Mouse (Mus musculus): ENCODE measurements at regions not wholly inside any gene's neighbourhood (a gene's known extent, or its start where the extent isn't known, plus 50 kb on each side); places are given as distances from the start of the nearest gene placed in this dataset.
"Not testable (repeated sequence)": the region's sequence is repeated elsewhere in the genome, so short reads cannot be mapped to it uniquely, and the experiment has no call there.

- Histone ChIP-seq H3K4me1 (ENCODE audit: control insufficient read depth, insufficient read depth, low read length) (no peaks in the 10 kb centered on the region), H3K27ac (ENCODE audit: insufficient read depth, low read length) (no peak overlapping the region), H3K27me3 (ENCODE audit: control insufficient read depth, insufficient read depth, low read length) (no peaks in the 10 kb centered on the region), H3K4me3 (replicated peaks; ENCODE audit: insufficient read depth, low read depth, low read length) (no peak overlapping the region)
- TF ChIP-seq POLR2A (IDR thresholded peaks at IDR 0.05; ENCODE audit: borderline replicate concordance, insufficient read depth, low read length) (no peak), CTCF (IDR thresholded peaks at IDR 0.05; ENCODE audit: borderline replicate concordance, insufficient read depth, low read depth, low read length) (no peak)
- WGBS: 72% methylated on average over 2 of the region's 2 CpGs
- DNase-seq: no peak
These were observed 148.3 kb upstream of the 1700008P02Rik start for GRCm38 (mm10) chr3:6768506-6768905.

GRCm38 (mm10) chr3:6768085-6768484, 147.8 kb upstream of the 1700008P02Rik start:
- not testable (repeated sequence) for H3K4me1 ChIP-seq (ENCODE audit: control insufficient read depth, insufficient read depth, low read length); H3K27me3 ChIP-seq (ENCODE audit: control insufficient read depth, insufficient read depth, low read length); H3K27ac ChIP-seq (ENCODE audit: insufficient read depth, low read length); H3K4me3 ChIP-seq (replicated peaks; ENCODE audit: insufficient read depth, low read depth, low read length); DNase-seq

GRCm38 (mm10) chr3:6759172-6759571, 138.9 kb upstream of the 1700008P02Rik start:
- WGBS: 2% methylated on average over 1 of the region's 1 CpGs
- DNase-seq: no peak
- no peak overlapping the region for H3K27ac ChIP-seq (ENCODE audit: insufficient read depth, low read length)
- no peak for TF ChIP-seq CTCF (IDR thresholded peaks at IDR 0.05; ENCODE audit: borderline replicate concordance, insufficient read depth, low read depth, low read length)
- TF ChIP-seq POLR2A (IDR thresholded peaks at IDR 0.05; ENCODE audit: borderline replicate concordance, insufficient read depth, low read length): no peak
- no peaks in the 10 kb centered on the region for H3K4me1 ChIP-seq (ENCODE audit: control insufficient read depth, insufficient read depth, low read length)
- no peak overlapping the region for H3K4me3 ChIP-seq (replicated peaks; ENCODE audit: insufficient read depth, low read depth, low read length)
- no peaks in the 10 kb centered on the region for H3K27me3 ChIP-seq (ENCODE audit: control insufficient read depth, insufficient read depth, low read length)

GRCm38 (mm10) chr3:6757562-6757961, 137.3 kb upstream of the 1700008P02Rik start:
- no peak for TF ChIP-seq POLR2A (IDR thresholded peaks at IDR 0.05; ENCODE audit: borderline replicate concordance, insufficient read depth, low read length)
- no peak for TF ChIP-seq CTCF (IDR thresholded peaks at IDR 0.05; ENCODE audit: borderline replicate concordance, insufficient read depth, low read depth, low read length)
- Histone ChIP-seq H3K4me1 (ENCODE audit: control insufficient read depth, insufficient read depth, low read length) (no peaks in the 10 kb centered on the region), H3K27ac (ENCODE audit: insufficient read depth, low read length) (no peak overlapping the region), H3K4me3 (replicated peaks; ENCODE audit: insufficient read depth, low read depth, low read length) (no peak overlapping the region), H3K27me3 (ENCODE audit: control insufficient read depth, insufficient read depth, low read length) (no peaks in the 10 kb centered on the region)
- no peak for DNase-seq

- WGBS: 83% methylated on average over 6 of the region's 6 CpGs
- H3K27me3 ChIP-seq (ENCODE audit: control insufficient read depth, insufficient read depth, low read length); H3K4me1 ChIP-seq (ENCODE audit: control insufficient read depth, insufficient read depth, low read length): not testable (repeated sequence)
These were observed 130.5 kb upstream of the 1700008P02Rik start for GRCm38 (mm10) chr3:6750746-6751145.

GRCm38 (mm10) chr3:6731372-6732297, 111.4 kb upstream of the 1700008P02Rik start:
- TF ChIP-seq CTCF (IDR thresholded peaks at IDR 0.05; ENCODE audit: borderline replicate concordance, insufficient read depth, low read depth, low read length) (no peak), POLR2A (IDR thresholded peaks at IDR 0.05; ENCODE audit: borderline replicate concordance, insufficient read depth, low read length) (no peak)
- H3K27me3 ChIP-seq (ENCODE audit: control insufficient read depth, insufficient read depth, low read length): no peaks in the 10 kb centered on the region
- DNase-seq: no peak
- no peak overlapping the region for H3K4me3 ChIP-seq (replicated peaks; ENCODE audit: insufficient read depth, low read depth, low read length)
- H3K27ac ChIP-seq (ENCODE audit: insufficient read depth, low read length): no peak overlapping the region
- H3K4me1 ChIP-seq (ENCODE audit: control insufficient read depth, insufficient read depth, low read length): no peaks in the 10 kb centered on the region
- 50% methylated on average over 5 of the region's 5 CpGs for WGBS

More at GRCm38 (mm10) chr3:6750746-6751145, 130.5 kb upstream of the 1700008P02Rik start:
- DNase-seq; H3K27ac ChIP-seq (ENCODE audit: insufficient read depth, low read length); H3K4me3 ChIP-seq (replicated peaks; ENCODE audit: insufficient read depth, low read depth, low read length): not testable (repeated sequence)

- no peaks in the 10 kb centered on the region for H3K27me3 ChIP-seq (ENCODE audit: control insufficient read depth, insufficient read depth, low read length)
- TF ChIP-seq POLR2A (IDR thresholded peaks at IDR 0.05; ENCODE audit: borderline replicate concordance, insufficient read depth, low read length) (no peak), CTCF (IDR thresholded peaks at IDR 0.05; ENCODE audit: borderline replicate concordance, insufficient read depth, low read depth, low read length) (no peak)
- no peak for DNase-seq
- no peak overlapping the region for H3K27ac ChIP-seq (ENCODE audit: insufficient read depth, low read length)
- no peak overlapping the region for H3K4me3 ChIP-seq (replicated peaks; ENCODE audit: insufficient read depth, low read depth, low read length)
- H3K4me1 ChIP-seq (ENCODE audit: control insufficient read depth, insufficient read depth, low read length): no peaks in the 10 kb centered on the region
These were observed 109.8 kb upstream of the 1700008P02Rik start for GRCm38 (mm10) chr3:6730066-6730465.

- 78% methylated on average over 2 of the region's 2 CpGs for WGBS
- no peak overlapping the region for H3K27ac ChIP-seq (ENCODE audit: insufficient read depth, low read length)
These were observed 63.4 kb upstream of the 1700008P02Rik start for GRCm38 (mm10) chr3:6683679-6684078.

More at GRCm38 (mm10) chr3:6683679-6684078, 63.4 kb upstream of the 1700008P02Rik start:
- TF ChIP-seq POLR2A (IDR thresholded peaks at IDR 0.05; ENCODE audit: borderline replicate concordance, insufficient read depth, low read length) (no peak), CTCF (IDR thresholded peaks at IDR 0.05; ENCODE audit: borderline replicate concordance, insufficient read depth, low read depth, low read length) (no peak)
- DNase-seq: no peak
- Histone ChIP-seq H3K27me3 (ENCODE audit: control insufficient read depth, insufficient read depth, low read length) (no peaks in the 10 kb centered on the region), H3K4me1 (ENCODE audit: control insufficient read depth, insufficient read depth, low read length) (no peaks in the 10 kb centered on the region), H3K4me3 (replicated peaks; ENCODE audit: insufficient read depth, low read depth, low read length) (no peak overlapping the region)
